In genomic region chr11:63990311-63990710, GRCm38 (mm10) we compare ENCODE assay signal across 24 mouse cellular contexts.
"Had no signal": no experiment of that assay in that cellular context is flagged by ENCODE, and none has a peak within 500 bp of the region (broad histone marks: within the 10 kb centered on the region; RNA-seq: fewer than 3 reads in every experiment).

No protein-coding gene starts in this region.

- H3K27me3 ChIP-seq: heart, embryonic 13.5 days; heart, embryonic 15.5 days; intestine, embryonic 15.5 days; limb, embryonic 12.5 days had no signal

- H3K9ac ChIP-seq: forebrain, postnatal 0 days; heart, embryonic 13.5 days; heart, embryonic 15.5 days; hindbrain, embryonic 14.5 days; intestine, embryonic 15.5 days; limb, embryonic 12.5 days had no signal

- H3K4me1 ChIP-seq: intestine, embryonic 15.5 days; limb, embryonic 12.5 days had no signal

- H3K4me2 ChIP-seq: heart, embryonic 13.5 days; heart, embryonic 15.5 days; hindbrain, embryonic 14.5 days; intestine, embryonic 15.5 days; limb, embryonic 12.5 days had no signal

- ATAC-seq: forebrain, postnatal 0 days; hindbrain, embryonic 16.5 days; intestine, embryonic 15.5 days; intestine, postnatal 0 days had no signal

- H3K9me3 ChIP-seq: heart, embryonic 10.5 days; heart, embryonic 13.5 days; heart, embryonic 15.5 days; intestine, embryonic 15.5 days; limb, embryonic 12.5 days had no signal

- H3K36me3 ChIP-seq: heart, embryonic 13.5 days; intestine, embryonic 15.5 days; limb, embryonic 12.5 days had no signal

- DNase-seq: gastrocnemius, postnatal 14 days; gastrocnemius, postnatal 36 days; heart, adult 18-20 months; heart, postnatal 14 days; heart, postnatal 36 days; kidney, adult 18-20 months; kidney, adult 8-10 months; kidney, postnatal 10 days; kidney, postnatal 25 days; kidney, postnatal 4 days; layer of hippocampus, adult 9-11 months; layer of hippocampus, postnatal 36 days; left cerebral cortex, postnatal 4 days; liver had no signal

- H3K4me3 ChIP-seq: heart, embryonic 10.5 days; heart, embryonic 13.5 days; heart, embryonic 15.5 days; intestine, embryonic 15.5 days; layer of hippocampus, adult 2 months; limb, embryonic 12.5 days had no signal

- H3K27ac ChIP-seq: heart, embryonic 10.5 days; heart, embryonic 13.5 days; hindbrain, embryonic 14.5 days; intestine, embryonic 15.5 days; layer of hippocampus, adult 2 months; limb, embryonic 12.5 days had no signal
